Mouse (Mus musculus) ES-Bruce4 (cell line): ENCODE results near the gene Cacna1f.

Source experiments
- CTCF ChIP-seq: IDR thresholded peaks from one replicate; pipeline ENCODE4 v1.8.1; 2011; ENCODE audit warnings: low read depth, low read length
- EP300 ChIP-seq: IDR thresholded peaks from 2 replicates; pipeline ENCODE4 v1.6.1; 2011; ENCODE audit warnings: low read depth, low read length; ENCODE audit not compliant: insufficient read depth
- POLR2A ChIP-seq: IDR thresholded peaks from one replicate; pipeline ENCODE4 v1.8.1; 2011; ENCODE audit warnings: low read length; ENCODE audit not compliant: insufficient read depth

- TF ChIP-seq POLR2A (no peak), EP300 (no peak), CTCF (no peak)
These were observed 25.7 kb upstream of the Cacna1f start for GRCm38 (mm10) chrX:7581151-7581550.
